Mouse (Mus musculus): ENCODE measurements at regions not wholly inside any gene's neighbourhood (a gene's known extent, or its start where the extent isn't known, plus 50 kb on each side); places are given as distances from the start of the nearest gene placed in this dataset.

DNA sequence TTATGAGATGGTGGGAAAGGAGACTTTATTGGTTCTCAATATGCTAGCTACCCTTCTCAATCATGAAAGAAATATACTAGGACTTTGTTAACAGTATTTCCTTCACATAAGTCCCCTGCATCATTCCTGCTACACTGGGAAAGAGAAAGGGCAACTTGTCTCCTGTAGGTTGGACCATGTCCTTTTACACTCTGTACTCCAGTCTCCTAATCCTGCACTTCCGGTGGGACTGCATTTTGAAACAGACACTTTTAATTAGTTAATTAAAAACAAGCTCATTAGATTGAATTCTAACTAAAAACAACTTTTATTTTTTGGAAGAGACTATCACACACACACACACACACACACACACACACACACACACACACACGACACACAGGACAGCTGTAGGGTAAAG lies 131.2 kb upstream of the Pter start:
- ATAC-seq (ENCODE audit: low FRiP score, low read depth) (no peak), DNase-seq (ENCODE audit: low spot score) (no peak)
- WGBS, result 38% methylated on average over 2 of the region's 2 CpGs
- H3K4me1 ChIP-seq (ENCODE audit: control insufficient read depth, insufficient read depth, low read length), result no peaks in the 10 kb centered on the region
- no peak overlapping the region for H3K4me2 ChIP-seq (replicated peaks; ENCODE audit: low read depth, low read length, severe bottlenecking)
- no peaks in the 10 kb centered on the region for H3K27me3 ChIP-seq (ENCODE audit: control insufficient read depth, insufficient read depth, low read length)
- no peak overlapping the region for H3K27ac ChIP-seq (replicated peaks; ENCODE audit: low read depth, low read length)
- TF ChIP-seq POLR2A (IDR thresholded peaks at IDR 0.05; ENCODE audit: borderline replicate concordance, extremely low read depth, insufficient read depth, insufficient read length), result no peak
- H3K9me3 ChIP-seq (ENCODE audit: control insufficient read depth, low read length), result no peaks in the 10 kb centered on the region
- H3K9ac ChIP-seq (ENCODE audit: low read depth, low read length, severe bottlenecking), result no peak overlapping the region
- no peak overlapping the region for H3K4me3 ChIP-seq (replicated peaks; ENCODE audit: low read length)
- no peaks in the 10 kb centered on the region for H3K36me3 ChIP-seq (ENCODE audit: control insufficient read depth, insufficient read depth, low read length)

DNA sequence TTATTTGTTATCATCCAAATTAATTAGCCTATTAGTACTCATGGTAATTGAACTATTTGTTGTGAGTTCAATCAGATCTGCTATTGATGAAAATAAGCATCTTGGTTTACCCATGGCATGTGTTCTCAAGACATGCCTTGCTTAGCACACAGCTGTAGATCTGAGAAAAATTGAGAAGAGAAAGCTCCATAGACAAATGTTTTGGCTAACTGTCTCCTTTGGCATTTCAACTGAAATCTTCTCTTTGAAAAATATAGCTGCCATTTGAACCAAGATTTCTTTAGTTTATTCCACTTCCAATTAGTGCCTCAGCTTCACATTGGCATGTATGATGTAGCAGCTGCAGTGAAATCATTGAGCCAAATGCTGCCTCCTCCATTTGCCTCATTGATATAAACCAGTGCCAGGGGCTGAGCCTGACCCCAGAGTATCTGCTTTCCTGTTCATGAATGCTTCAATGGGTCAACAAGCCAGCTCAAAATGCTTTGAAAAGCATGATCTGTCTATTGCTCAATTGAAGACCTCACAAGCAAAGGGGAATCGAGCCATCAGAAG lies 126.1 kb upstream of the Pter start:
- Histone ChIP-seq H3K9me3 (ENCODE audit: control insufficient read depth, low read length) (no peaks in the 10 kb centered on the region), H3K4me1 (ENCODE audit: control insufficient read depth, insufficient read depth, low read length) (no peaks in the 10 kb centered on the region), H3K4me2 (replicated peaks; ENCODE audit: low read depth, low read length, severe bottlenecking) (no peak overlapping the region), H3K9ac (ENCODE audit: low read depth, low read length, severe bottlenecking) (no peak overlapping the region), H3K27ac (replicated peaks; ENCODE audit: low read depth, low read length) (no peak overlapping the region), H3K4me3 (replicated peaks; ENCODE audit: low read length) (no peak overlapping the region), H3K27me3 (ENCODE audit: control insufficient read depth, insufficient read depth, low read length) (no peaks in the 10 kb centered on the region), H3K36me3 (ENCODE audit: control insufficient read depth, insufficient read depth, low read length) (no peaks in the 10 kb centered on the region)
- TF ChIP-seq POLR2A (IDR thresholded peaks at IDR 0.05; ENCODE audit: borderline replicate concordance, extremely low read depth, insufficient read depth, insufficient read length), result no peak
- 82% methylated on average over 1 of the region's 1 CpGs for WGBS
- ATAC-seq (ENCODE audit: low FRiP score, low read depth) (no peak), DNase-seq (ENCODE audit: low spot score) (no peak)

DNA sequence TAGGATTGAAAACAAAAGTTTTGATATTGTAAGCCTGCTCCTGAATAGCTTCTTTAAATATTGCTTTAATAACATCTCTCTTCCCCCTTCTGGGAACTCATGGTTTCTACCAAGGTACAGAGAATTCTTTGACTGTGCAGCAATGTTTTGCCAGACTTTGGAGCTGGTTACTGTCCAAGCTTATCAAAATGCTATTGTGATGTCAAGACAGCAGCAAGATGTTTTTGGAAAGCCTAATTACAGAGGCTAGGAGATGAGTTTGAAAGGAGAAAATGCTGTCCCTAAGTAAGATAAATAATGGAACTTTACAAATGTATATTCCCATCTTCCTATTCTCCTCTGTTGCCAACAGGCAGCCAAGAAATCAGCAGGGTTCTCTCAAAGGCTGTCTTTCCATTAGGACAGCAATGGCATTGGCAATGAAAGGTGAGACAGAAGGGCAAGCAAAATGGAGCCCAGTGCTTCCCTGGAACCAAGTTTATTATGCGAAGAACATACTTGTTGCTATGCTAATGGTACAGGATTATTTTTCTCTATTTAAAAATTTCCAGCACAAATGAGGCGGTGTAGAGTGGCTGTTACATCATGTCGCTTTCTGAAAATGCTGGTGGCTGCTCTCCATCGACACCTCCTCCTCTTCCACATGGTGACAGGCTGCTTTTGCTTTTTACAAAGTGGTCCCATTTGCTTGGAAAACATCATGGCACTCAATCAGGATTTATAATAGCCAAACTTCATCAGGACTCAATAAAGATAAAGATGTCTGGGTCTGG lies 124.5 kb upstream of the Pter start:
- Histone ChIP-seq H3K4me2 (replicated peaks; ENCODE audit: low read depth, low read length, severe bottlenecking) (no peak overlapping the region), H3K9ac (ENCODE audit: low read depth, low read length, severe bottlenecking) (no peak overlapping the region), H3K36me3 (ENCODE audit: control insufficient read depth, insufficient read depth, low read length) (no peaks in the 10 kb centered on the region), H3K27me3 (ENCODE audit: control insufficient read depth, insufficient read depth, low read length) (no peaks in the 10 kb centered on the region), H3K9me3 (ENCODE audit: control insufficient read depth, low read length) (no peaks in the 10 kb centered on the region), H3K4me1 (ENCODE audit: control insufficient read depth, insufficient read depth, low read length) (no peaks in the 10 kb centered on the region), H3K27ac (replicated peaks; ENCODE audit: low read depth, low read length) (no peak overlapping the region), H3K4me3 (replicated peaks; ENCODE audit: low read length) (no peak overlapping the region)
- WGBS, result 92% methylated on average over 4 of the region's 4 CpGs
- ATAC-seq (ENCODE audit: low FRiP score, low read depth), result no peak
- no peak for DNase-seq (ENCODE audit: low spot score)
- no peak for TF ChIP-seq POLR2A (IDR thresholded peaks at IDR 0.05; ENCODE audit: borderline replicate concordance, extremely low read depth, insufficient read depth, insufficient read length)

DNA sequence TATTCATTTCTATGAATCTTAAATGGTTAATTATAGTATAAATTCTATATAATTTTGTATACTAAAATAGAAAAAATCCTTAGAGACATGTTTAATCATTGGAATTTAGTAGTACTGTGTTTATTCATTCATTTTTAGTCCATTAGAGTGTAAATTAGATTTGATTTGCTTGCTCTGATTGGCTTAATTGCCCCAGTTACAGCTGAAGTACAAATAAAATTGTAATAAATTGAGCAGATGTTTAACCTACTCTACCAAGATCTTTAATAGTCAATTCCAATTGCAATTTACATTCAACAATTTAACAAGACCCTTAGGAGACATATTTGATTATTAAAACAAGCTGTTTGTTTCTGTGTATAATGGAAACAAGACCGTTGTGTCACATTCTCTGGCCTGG lies 121.2 kb upstream of the Pter start:
- H3K27me3 ChIP-seq (ENCODE audit: control insufficient read depth, insufficient read depth, low read length), result no peaks in the 10 kb centered on the region
- DNase-seq (ENCODE audit: low spot score) (no peak), ATAC-seq (ENCODE audit: low FRiP score, low read depth) (no peak)
- no peak overlapping the region for H3K4me3 ChIP-seq (replicated peaks; ENCODE audit: low read length)
- no peaks in the 10 kb centered on the region for H3K9me3 ChIP-seq (ENCODE audit: control insufficient read depth, low read length)
- H3K9ac ChIP-seq (ENCODE audit: low read depth, low read length, severe bottlenecking), result no peak overlapping the region
- WGBS, result 31% methylated on average over 1 of the region's 1 CpGs
- no peak for TF ChIP-seq POLR2A (IDR thresholded peaks at IDR 0.05; ENCODE audit: borderline replicate concordance, extremely low read depth, insufficient read depth, insufficient read length)
- H3K4me1 ChIP-seq (ENCODE audit: control insufficient read depth, insufficient read depth, low read length), result no peaks in the 10 kb centered on the region
- no peaks in the 10 kb centered on the region for H3K36me3 ChIP-seq (ENCODE audit: control insufficient read depth, insufficient read depth, low read length)
- no peak overlapping the region for H3K4me2 ChIP-seq (replicated peaks; ENCODE audit: low read depth, low read length, severe bottlenecking)
- no peak overlapping the region for H3K27ac ChIP-seq (replicated peaks; ENCODE audit: low read depth, low read length)

- no peak for DNase-seq (ENCODE audit: low spot score)
- Histone ChIP-seq H3K4me1 (ENCODE audit: control insufficient read depth, insufficient read depth, low read length) (no peaks in the 10 kb centered on the region), H3K9me3 (ENCODE audit: control insufficient read depth, low read length) (no peaks in the 10 kb centered on the region), H3K4me2 (replicated peaks; ENCODE audit: low read depth, low read length, severe bottlenecking) (no peak overlapping the region), H3K9ac (ENCODE audit: low read depth, low read length, severe bottlenecking) (no peak overlapping the region), H3K36me3 (ENCODE audit: control insufficient read depth, insufficient read depth, low read length) (no peaks in the 10 kb centered on the region), H3K27me3 (ENCODE audit: control insufficient read depth, insufficient read depth, low read length) (no peaks in the 10 kb centered on the region), H3K27ac (replicated peaks; ENCODE audit: low read depth, low read length) (no peak overlapping the region), H3K4me3 (replicated peaks; ENCODE audit: low read length) (no peak overlapping the region)
- WGBS, result 73% methylated on average over 2 of the region's 2 CpGs
- TF ChIP-seq POLR2A (IDR thresholded peaks at IDR 0.05; ENCODE audit: borderline replicate concordance, extremely low read depth, insufficient read depth, insufficient read length), result no peak
- no peak for ATAC-seq (ENCODE audit: low FRiP score, low read depth)
These were observed 118.7 kb upstream of the Pter start for GRCm38 (mm10) chr2:12805096-12805495.
